Mouse (Mus musculus) forebrain, postnatal 0 days (tissue): ENCODE results near the gene Vmn1r196. TPM values are rescaled to one million over a fixed set of nuclear protein-coding genes. Genes with fewer than 3 reads are reported as not detected.

Source experiments
- ATAC-seq: fragments of 200-750 bp; cut with Nextera tagmentation; 2 replicates; pipeline ENCODE4 v1.8.0; 2017; ENCODE audit warnings: mild to moderate bottlenecking, moderate library complexity
- DNase-seq: peaks from one replicate; pipeline ENCODE4 v3.0.0-alpha.2; 2015
- H3K27ac ChIP-seq: fragments of 300-500 bp; sonication (generic); 2 replicates; pipeline ENCODE4 v1.5.1; 2014; ENCODE audit warnings: low read depth, mild to moderate bottlenecking, antibody characterized with exemption, low read length, moderate library complexity, mixed read lengths
- H3K27me3 ChIP-seq: fragments of 300-500 bp; sonication (generic); 2 replicates; pipeline ENCODE4 v1.6.1; 2014; ENCODE audit warnings: mild to moderate bottlenecking, low read length, mixed read lengths; ENCODE audit not compliant: insufficient read depth
- H3K36me3 ChIP-seq: fragments of 300-500 bp; sonication (generic); 2 replicates; pipeline ENCODE4 v1.6.1; 2014; ENCODE audit warnings: mild to moderate bottlenecking, moderate library complexity; ENCODE audit not compliant: insufficient read depth
- H3K4me1 ChIP-seq: fragments of 300-500 bp; sonication (generic); 2 replicates; pipeline ENCODE4 v1.6.1; 2014; ENCODE audit warnings: antibody characterized with exemption; ENCODE audit not compliant: insufficient read depth
- H3K4me2 ChIP-seq: fragments of 300-500 bp; sonication (generic); 2 replicates; pipeline ENCODE4 v1.6.1; 2014; ENCODE audit warnings: low read depth, mild to moderate bottlenecking, moderate library complexity
- H3K4me3 ChIP-seq: fragments of 300-500 bp; sonication (generic); 2 replicates; pipeline ENCODE4 v1.5.1; 2014; ENCODE audit warnings: low read depth, low read length, mixed read lengths
- H3K9ac ChIP-seq: fragments of 300-500 bp; sonication (generic); 2 replicates; pipeline ENCODE4 v1.6.1; 2014; ENCODE audit warnings: mild to moderate bottlenecking
- H3K9me3 ChIP-seq: fragments of 300-500 bp; sonication (generic); 2 replicates; pipeline ENCODE4 v1.6.1; 2016; ENCODE audit warnings: low read length
- CTCF ChIP-seq: sonication (generic); IDR thresholded peaks from 2 replicates; pipeline ENCODE4 v1.5.1; 2016; ENCODE audit warnings: antibody characterized with exemption, control low read depth, low read depth
- WGBS: fragments of 180-500 bp; shearing (Covaris S2); extraction: QIAGEN DNeasy Blood & Tissue Kit; methylation state at CpG from one replicate; pipeline ENCODE4 v1.1.7; 2014; 5-methylcytosine and 5-hydroxymethylcytosine counted together
- polyA plus RNA-seq: library from polyadenylated mRNA; unstranded; fragments of >200 nt; fragmentation: Nextera tagmentation; extraction: Ambion mirVana; gene quantifications from 2 replicates; pipeline ENCODE4 v1.2.1, GENCODE M21; 2015
- total RNA-seq: library from RNA; depleted of rRNA; stranded (reverse); fragments of >200 nt; gene quantifications from 2 replicates; pipeline ENCODE4 v1.2.3, GENCODE M21; 2014; rRNA removed

Gene Vmn1r196
- total and polyA plus RNA-seq, 2 experiments from 2014 or later = not detected

GRCm38 (mm10) chr13:22320091-22320490 is 30.4 kb downstream of the Vmn1r196 start:
- no peak overlapping the region for H3K9ac ChIP-seq
- no peaks in the 10 kb centered on the region for H3K9me3 ChIP-seq
- DNase-seq = no peak
- no peaks in the 10 kb centered on the region for H3K4me1 ChIP-seq
- no peaks in the 10 kb centered on the region for H3K27me3 ChIP-seq
- no peak for TF ChIP-seq CTCF
- no peak overlapping the region for H3K27ac ChIP-seq
- ATAC-seq = no peak
- H3K4me3 ChIP-seq = no peak overlapping the region
- no peaks in the 10 kb centered on the region for H3K36me3 ChIP-seq
- H3K4me2 ChIP-seq = no peak overlapping the region

- no peaks in the 10 kb centered on the region for H3K9me3 ChIP-seq
- H3K4me1 ChIP-seq = no peaks in the 10 kb centered on the region
- no peaks in the 10 kb centered on the region for H3K27me3 ChIP-seq
- no peak within 1 kb of the TSS for H3K4me2 ChIP-seq
- H3K27ac ChIP-seq = no peak within 1 kb of the TSS
- TF ChIP-seq CTCF = no peak
- H3K4me3 ChIP-seq = no peak within 1 kb of the TSS
- no peaks in the 10 kb centered on the region for H3K36me3 ChIP-seq
- ATAC-seq (no peak), DNase-seq (no peak)
- no peak within 1 kb of the TSS for H3K9ac ChIP-seq
Measured at GRCm38 (mm10) chr13:22324289-22324688, 34.6 kb downstream of the Vmn1r196 start, which contains the start of gene Vmn1r197. Vmn1r197 (plus strand) TSS chr13:22324589.

- no peaks in the 10 kb centered on the region for H3K9me3 ChIP-seq
- H3K27me3 ChIP-seq = no peaks in the 10 kb centered on the region
- no peaks in the 10 kb centered on the region for H3K4me1 ChIP-seq
- H3K9ac ChIP-seq = no peak overlapping the region
- DNase-seq (no peak), ATAC-seq (no peak)
- H3K36me3 ChIP-seq = no peaks in the 10 kb centered on the region
- no peak overlapping the region for H3K27ac ChIP-seq
- 81% methylated on average over 2 of the region's 2 CpGs for whole genome bisulfite sequencing
- TF ChIP-seq CTCF = no peak
- no peak overlapping the region for H3K4me3 ChIP-seq
- no peak overlapping the region for H3K4me2 ChIP-seq
Measured at GRCm38 (mm10) chr13:22333269-22333668, 43.5 kb downstream of the Vmn1r196 start.

- no peak for TF ChIP-seq CTCF
- DNase-seq (no peak), ATAC-seq (no peak)
- WGBS = 91% methylated on average over 1 of the region's 1 CpGs
- Histone ChIP-seq H3K27ac (no peak overlapping the region), H3K4me3 (no peak overlapping the region), H3K36me3 (no peaks in the 10 kb centered on the region), H3K9ac (no peak overlapping the region), H3K4me2 (no peak overlapping the region), H3K9me3 (no peaks in the 10 kb centered on the region), H3K4me1 (no peaks in the 10 kb centered on the region), H3K27me3 (no peaks in the 10 kb centered on the region)
Measured at GRCm38 (mm10) chr13:22335565-22335964, 45.8 kb downstream of the Vmn1r196 start.

Other genes starting within 250 kb of the Vmn1r196 start
- 26.4 and 44.9 TPM in 2 replicates for gene Hist1h4i, start 248.6 kb upstream of the Vmn1r196 start, total RNA-seq
- 4.2 and 5.8 TPM in 2 replicates for gene Hist1h4i, start 248.6 kb upstream of the Vmn1r196 start, polyA plus RNA-seq
- gene Hist1h2ag, start 247.0 kb upstream of the Vmn1r196 start, total RNA-seq = 193 and 206 TPM in 2 replicates
- gene Hist1h2ag, start 247.0 kb upstream of the Vmn1r196 start, polyA plus RNA-seq = 4.8 and 8.3 TPM in 2 replicates
- 246 and 305 TPM in 2 replicates for gene Hist1h2bj, start 246.7 kb upstream of the Vmn1r196 start, total RNA-seq
- gene Hist1h2bj, start 246.7 kb upstream of the Vmn1r196 start, polyA plus RNA-seq = 1.6 and 3.7 TPM in 2 replicates
- not detected in 2 replicates for gene Vmn1r188, start 205.5 kb upstream of the Vmn1r196 start, total RNA-seq
- gene Vmn1r188, start 205.5 kb upstream of the Vmn1r196 start, polyA plus RNA-seq = not detected in 2 replicates
- not detected in 2 replicates for gene Vmn1r189, start 184.1 kb upstream of the Vmn1r196 start, total RNA-seq
- gene Vmn1r189, start 184.1 kb upstream of the Vmn1r196 start, polyA plus RNA-seq = not detected in 2 replicates
- gene Vmn1r191, start 106.0 kb upstream of the Vmn1r196 start, total RNA-seq = not detected in 2 replicates
- gene Vmn1r191, start 106.0 kb upstream of the Vmn1r196 start, polyA plus RNA-seq = not detected in 2 replicates
- not detected in 2 replicates for gene Vmn1r192, start 98.8 kb upstream of the Vmn1r196 start, total RNA-seq
- gene Vmn1r192, start 98.8 kb upstream of the Vmn1r196 start, polyA plus RNA-seq = not detected in 2 replicates
- gene Vmn1r193, start 66.8 kb upstream of the Vmn1r196 start, total RNA-seq = not detected in 2 replicates
- not detected in 2 replicates for gene Vmn1r193, start 66.8 kb upstream of the Vmn1r196 start, polyA plus RNA-seq
- not detected in 2 replicates for gene Vmn1r194, start 45.7 kb upstream of the Vmn1r196 start, total RNA-seq
- not detected in 2 replicates for gene Vmn1r194, start 45.7 kb upstream of the Vmn1r196 start, polyA plus RNA-seq
- gene Vmn1r195, start 19.4 kb upstream of the Vmn1r196 start, total RNA-seq = not detected in 2 replicates
- not detected in 2 replicates for gene Vmn1r195, start 19.4 kb upstream of the Vmn1r196 start, polyA plus RNA-seq
- gene Vmn1r197, start 34.7 kb downstream of the Vmn1r196 start, total RNA-seq = not detected in 2 replicates
- not detected in 2 replicates for gene Vmn1r197, start 34.7 kb downstream of the Vmn1r196 start, polyA plus RNA-seq
- not detected in 2 replicates for gene Vmn1r198, start 60.4 kb downstream of the Vmn1r196 start, total RNA-seq
- not detected in 2 replicates for gene Vmn1r198, start 60.4 kb downstream of the Vmn1r196 start, polyA plus RNA-seq
- gene Vmn1r199, start 89.9 kb downstream of the Vmn1r196 start, total RNA-seq = not detected in 2 replicates
- gene Vmn1r199, start 89.9 kb downstream of the Vmn1r196 start, polyA plus RNA-seq = not detected in 2 replicates
- gene Vmn1r200, start 100.5 kb downstream of the Vmn1r196 start, total RNA-seq = not detected in 2 replicates
- gene Vmn1r200, start 100.5 kb downstream of the Vmn1r196 start, polyA plus RNA-seq = 0.16 TPM in 1 of 2 replicates, not detected in the other
- not detected in 2 replicates for gene Vmn1r201, start 182.0 kb downstream of the Vmn1r196 start, total RNA-seq
- not detected in 2 replicates for gene Vmn1r201, start 182.0 kb downstream of the Vmn1r196 start, polyA plus RNA-seq
- not detected in 2 replicates for gene Vmn1r202, start 215.5 kb downstream of the Vmn1r196 start, total RNA-seq
- gene Vmn1r202, start 215.5 kb downstream of the Vmn1r196 start, polyA plus RNA-seq = not detected in 2 replicates
- gene Vmn1r203, start 228.2 kb downstream of the Vmn1r196 start, total RNA-seq = not detected in 2 replicates
- not detected in 2 replicates for gene Vmn1r203, start 228.2 kb downstream of the Vmn1r196 start, polyA plus RNA-seq